Mouse (Mus musculus): ENCODE data around the gene Tmem151b. TPM values are rescaled to one million over a fixed set of nuclear protein-coding genes. Genes with fewer than 3 reads are reported as not detected.

Gene Tmem151b
- polyA plus RNA-seq, 1 experiment from 2014 or later: 14.3 TPM

- no peaks in the 10 kb centered on the region for H3K27me3 ChIP-seq (ENCODE audit: control insufficient read depth, insufficient read depth, low read length)
- no peak overlapping the region for H3K4me3 ChIP-seq (ENCODE audit: low read depth, low read length)
- H3K4me1 ChIP-seq (ENCODE audit: control insufficient read depth, insufficient read depth, low read length): no peaks in the 10 kb centered on the region
- H3K4me2 ChIP-seq (ENCODE audit: low read depth, low read length): no peak overlapping the region
- H3K36me3 ChIP-seq (ENCODE audit: control insufficient read depth, insufficient read depth, low read length): no peaks in the 10 kb centered on the region
- no peak for ATAC-seq (ENCODE audit: low read depth)
- 85% methylated on average over 13 of the region's 13 CpGs for WGBS
- no peak overlapping the region for H3K9ac ChIP-seq (replicated peaks; ENCODE audit: low read depth, low read length)
- no peaks in the 10 kb centered on the region for H3K9me3 ChIP-seq (ENCODE audit: control insufficient read depth, low read length)
- no peak overlapping the region for H3K27ac ChIP-seq (ENCODE audit: low read depth, low read length)
Measured at GRCm38 (mm10) chr17:45498397-45498796, 51.1 kb downstream of the Tmem151b start.

- Histone ChIP-seq H3K36me3 (ENCODE audit: control insufficient read depth, insufficient read depth, low read length) (no peaks in the 10 kb centered on the region), H3K4me1 (ENCODE audit: control insufficient read depth, insufficient read depth, low read length) (no peaks in the 10 kb centered on the region), H3K27ac (ENCODE audit: low read depth, low read length) (no peak overlapping the region), H3K9ac (replicated peaks; ENCODE audit: low read depth, low read length) (no peak overlapping the region), H3K9me3 (ENCODE audit: control insufficient read depth, low read length) (no peaks in the 10 kb centered on the region), H3K27me3 (ENCODE audit: control insufficient read depth, insufficient read depth, low read length) (no peaks in the 10 kb centered on the region), H3K4me3 (ENCODE audit: low read depth, low read length) (no peak overlapping the region), H3K4me2 (ENCODE audit: low read depth, low read length) (no peak overlapping the region)
- 82% methylated on average over 11 of the region's 11 CpGs for WGBS
- ATAC-seq (ENCODE audit: low read depth): no peak
Measured at GRCm38 (mm10) chr17:45495398-45495797, 54.1 kb downstream of the Tmem151b start.

Other genes starting within 250 kb of the Tmem151b start
- 68.9 and 69.1 TPM in 2 replicates for gene Cdc5l, start 115.9 kb downstream of the Tmem151b start, polyA plus RNA-seq (2014; fragmentation: Nextera tagmentation; extraction: Ambion mirVana)
- gene Spats1, start 74.3 kb downstream of the Tmem151b start, polyA plus RNA-seq (2014; fragmentation: Nextera tagmentation; extraction: Ambion mirVana): 2.6 and 2.8 TPM in 2 replicates
- 14.0 and 15.3 TPM in 2 replicates for gene Aars2, start 42.8 kb downstream of the Tmem151b start, polyA plus RNA-seq (2014; fragmentation: Nextera tagmentation; extraction: Ambion mirVana)
- 3.2 and 4.2 TPM in 2 replicates for gene Tcte1, start 26.2 kb downstream of the Tmem151b start, polyA plus RNA-seq (2014; fragmentation: Nextera tagmentation; extraction: Ambion mirVana)
- 4.2 and 4.9 TPM in 2 replicates for gene Nfkbie, start 6.0 kb upstream of the Tmem151b start, polyA plus RNA-seq (2014; fragmentation: Nextera tagmentation; extraction: Ambion mirVana)
- 72.2 and 79.3 TPM in 2 replicates for gene Slc35b2, start 14.2 kb upstream of the Tmem151b start, polyA plus RNA-seq (2014; fragmentation: Nextera tagmentation; extraction: Ambion mirVana)
- 1,278 and 1,406 TPM in 2 replicates for gene Hsp90ab1, start 23.6 kb upstream of the Tmem151b start, polyA plus RNA-seq (2014; fragmentation: Nextera tagmentation; extraction: Ambion mirVana)
- 29.1 and 35.9 TPM in 2 replicates for gene Slc29a1, start 49.9 kb upstream of the Tmem151b start, polyA plus RNA-seq (2014; fragmentation: Nextera tagmentation; extraction: Ambion mirVana)
- 0.44 and 1.0 TPM in 2 replicates for gene Mymx, start 52.4 kb upstream of the Tmem151b start, polyA plus RNA-seq (2014; fragmentation: Nextera tagmentation; extraction: Ambion mirVana)
- 3.4 TPM in 1 of 2 replicates, not detected in the other for gene Capn11, start 109.6 kb upstream of the Tmem151b start, polyA plus RNA-seq (2014; fragmentation: Nextera tagmentation; extraction: Ambion mirVana)
- gene Mrpl14, start 136.6 kb upstream of the Tmem151b start, polyA plus RNA-seq (2014; fragmentation: Nextera tagmentation; extraction: Ambion mirVana): 110 and 129 TPM in 2 replicates
- gene Tmem63b, start 137.2 kb upstream of the Tmem151b start, polyA plus RNA-seq (2014; fragmentation: Nextera tagmentation; extraction: Ambion mirVana): 108 and 117 TPM in 2 replicates
- gene 1600014C23Rik, start 184.2 kb upstream of the Tmem151b start, polyA plus RNA-seq (2014; fragmentation: Nextera tagmentation; extraction: Ambion mirVana): not detected in 2 replicates

Measured in neural tube, embryonic 14.5 days (tissue).